Mouse (Mus musculus) hindlimb bud, embryonic 11.5 days (tissue): ENCODE results near the gene Mrgpra1.
"Not testable (repeated sequence)": the region's sequence is repeated elsewhere in the genome, so short reads cannot be mapped to it uniquely, and the experiment has no call there.

ENCODE experiments used
- DNase-seq: peaks from one replicate; pipeline ENCODE4 v3.0.0-alpha.2; 2012; ENCODE audit warnings: low read depth, low spot score; ENCODE audit errors: extremely low spot score

Gene Mrgpra1

DNA sequence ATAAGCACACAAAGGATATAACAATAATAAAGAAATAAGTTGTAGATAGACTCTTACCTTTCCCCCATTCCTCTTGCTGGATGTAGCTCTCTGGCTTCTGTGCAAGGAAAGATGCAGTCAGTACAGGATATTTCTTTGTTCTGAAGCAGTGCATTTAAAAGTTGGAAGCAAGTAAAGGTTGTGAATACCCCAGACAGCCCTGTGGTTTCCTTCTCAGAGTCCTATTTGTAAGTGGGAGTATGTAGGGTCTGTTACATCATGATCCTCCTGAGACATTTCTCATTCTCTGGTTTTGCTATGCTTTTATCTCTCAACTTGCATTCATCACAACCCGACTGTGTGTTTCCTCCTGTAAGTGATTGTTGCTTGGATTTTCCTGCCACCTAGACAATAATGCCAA is at the start of gene Mrgpra1:
Gene Mrgpra1 (minus strand): TSS at position 101 of the 400 bp plus-strand sequence.
- DNase-seq, result no peak

DNA sequence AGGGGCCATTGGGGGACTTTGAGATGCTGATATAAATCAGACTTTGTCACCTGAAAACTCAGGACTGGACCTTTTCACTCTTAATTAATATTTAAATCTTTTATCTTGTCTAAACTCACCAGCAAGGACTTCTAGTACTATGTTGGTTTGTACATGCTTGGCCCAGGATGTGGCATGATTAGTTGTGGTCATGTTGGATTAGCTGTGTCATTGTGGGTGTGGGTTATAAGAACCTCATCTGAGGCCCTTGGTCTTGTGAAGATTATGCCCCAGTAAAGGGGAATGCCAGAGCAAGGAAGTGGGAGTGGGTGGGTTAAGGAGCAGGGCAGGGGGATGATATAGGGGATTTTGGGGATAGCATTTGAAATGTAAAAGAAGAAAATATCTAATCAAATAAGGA is 47.1 kb upstream of the Mrgpra1 start:
- DNase-seq, result no peak

- DNase-seq, result no peak
These were observed 5.6 kb downstream of the Mrgpra1 start for GRCm38 (mm10) chr7:47348421-47348820.

DNA sequence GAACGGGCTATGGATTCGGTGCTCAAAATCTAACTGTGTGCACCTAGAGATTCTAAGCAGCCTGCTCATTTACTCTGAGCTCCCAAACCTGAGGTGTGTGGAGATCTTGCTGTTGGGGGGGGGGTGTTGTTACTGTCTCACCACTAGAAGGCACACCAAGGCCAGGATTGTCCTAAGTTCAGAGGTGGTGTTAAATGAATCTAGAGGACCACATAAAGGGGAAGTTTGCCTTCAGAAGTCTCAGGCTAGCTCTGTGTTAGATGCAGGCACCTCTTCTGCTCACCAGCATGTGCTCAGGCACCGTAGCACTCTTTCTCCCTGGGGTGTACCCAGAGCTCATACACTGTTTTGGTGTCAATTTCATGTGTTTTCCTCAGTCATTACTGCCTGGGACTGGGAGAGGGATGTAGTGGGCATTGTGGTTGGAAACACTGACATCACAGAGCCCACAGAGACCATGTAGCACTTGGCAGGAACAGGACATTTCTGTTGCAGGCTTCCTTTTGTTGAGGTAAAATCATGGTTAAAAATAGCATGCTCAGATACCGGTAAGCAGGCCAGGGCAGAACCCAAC is 8.0 kb downstream of the Mrgpra1 start:
- DNase-seq, result no peak

DNA sequence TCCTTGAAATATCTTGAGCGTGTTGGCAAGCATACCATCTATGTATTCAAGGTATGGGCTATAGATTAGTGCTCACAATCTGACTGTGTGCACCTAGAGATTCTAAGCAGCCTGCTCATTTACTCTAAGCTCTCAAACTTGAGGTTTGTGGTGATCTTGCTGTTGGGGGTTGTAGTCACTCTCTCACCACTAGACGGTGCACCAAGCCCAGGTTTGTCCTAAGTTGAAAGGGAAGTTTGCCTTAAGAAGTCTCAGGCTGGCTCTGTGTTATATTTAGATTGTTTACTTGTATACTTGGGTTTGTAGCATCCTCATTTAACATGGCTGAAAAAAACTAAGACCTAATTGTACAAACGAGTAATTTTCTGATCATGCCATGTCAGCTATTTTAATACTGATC is 12.2 kb downstream of the Mrgpra1 start:
- not testable (repeated sequence) for DNase-seq

- DNase-seq, result not testable (repeated sequence)
These were observed 12.7 kb downstream of the Mrgpra1 start for GRCm38 (mm10) chr7:47341389-47341788.

DNA sequence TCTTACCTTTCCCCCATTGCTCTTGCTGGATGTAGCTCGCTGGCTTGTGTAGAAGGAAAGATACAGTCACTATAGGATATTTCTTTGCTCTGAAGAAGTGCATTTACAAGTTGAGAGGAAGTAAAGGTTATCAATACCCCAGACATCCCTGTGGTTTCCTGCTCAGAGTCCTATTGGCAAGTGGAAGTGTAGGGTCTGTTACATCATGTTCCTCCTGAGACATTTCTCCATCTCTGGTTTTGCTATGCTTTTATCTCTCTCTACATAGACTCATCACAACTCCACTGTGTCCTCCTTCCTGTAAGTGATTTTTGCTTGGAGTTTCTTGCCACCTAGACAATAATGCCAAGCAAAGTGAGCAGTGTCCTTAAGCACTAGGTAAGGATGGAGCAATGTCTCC is 35.7 kb downstream of the Mrgpra1 start:
- DNase-seq, result no peak

- DNase-seq, result no peak
These were observed 41.8 kb downstream of the Mrgpra1 start for GRCm38 (mm10) chr7:47312289-47312688.

DNA sequence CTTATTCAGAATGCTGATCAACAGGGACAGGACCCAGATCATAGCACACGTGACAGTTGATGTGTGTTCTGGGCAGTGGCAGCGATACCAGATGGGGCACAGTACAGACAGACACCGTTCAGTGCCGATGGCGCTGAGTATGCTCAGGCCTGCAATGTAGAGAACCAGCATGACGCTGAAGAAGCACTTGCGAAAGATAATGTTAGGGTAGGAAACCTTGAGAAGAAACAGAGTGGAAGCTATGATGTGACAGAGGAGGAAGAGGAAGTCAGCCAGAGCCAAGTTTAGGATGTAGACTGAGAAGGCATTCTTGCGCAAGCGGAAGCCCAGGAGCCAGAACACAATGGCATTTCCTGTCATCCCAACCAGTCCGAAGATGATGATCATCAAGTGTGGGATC is 44.2 kb downstream of the Mrgpra1 start:
- DNase-seq, result no peak

DNA sequence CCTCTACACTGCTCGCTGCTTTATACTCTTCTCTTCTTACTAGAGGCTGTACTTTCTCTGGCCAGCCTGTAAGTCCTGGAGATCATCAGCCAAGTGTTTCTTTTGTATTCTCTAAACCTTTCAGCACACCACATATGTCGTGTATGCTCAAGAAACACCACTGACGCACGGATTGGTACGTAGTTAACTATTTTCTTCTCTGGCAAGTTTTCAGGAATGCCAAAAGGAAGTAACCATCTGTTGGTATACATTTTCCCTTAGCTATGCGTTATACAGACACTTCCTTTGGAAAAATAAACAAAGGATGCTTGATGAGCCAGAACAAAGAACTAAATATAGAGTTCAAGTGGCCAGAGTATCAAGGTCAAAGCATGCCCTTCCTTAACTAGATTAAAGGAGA is 49.4 kb downstream of the Mrgpra1 start:
- DNase-seq, result not testable (repeated sequence)

GRCm38 (mm10) chr7:47299612-47300011 is 54.4 kb downstream of the Mrgpra1 start:
- not testable (repeated sequence) for DNase-seq
